Mouse (Mus musculus): ENCODE results near the gene Folr1. TPM values are rescaled to one million over a fixed set of nuclear protein-coding genes. Genes with fewer than 3 reads are reported as not detected.

Folr1 gene
- total RNA-seq, 4 experiments from 2014 or later: 0.46 to 9.8 (median 1.2) TPM

GRCm38 (mm10) chr7:101833352-101833751, 37.2 kb downstream of the Folr1 start:
- no peak for DNase-seq (ENCODE audit: low spot score in 2 of 2)

- no peak for DNase-seq (ENCODE audit: low spot score in 2 of 2)
Measured at GRCm38 (mm10) chr7:101832372-101832771, 38.2 kb downstream of the Folr1 start.

DNA sequence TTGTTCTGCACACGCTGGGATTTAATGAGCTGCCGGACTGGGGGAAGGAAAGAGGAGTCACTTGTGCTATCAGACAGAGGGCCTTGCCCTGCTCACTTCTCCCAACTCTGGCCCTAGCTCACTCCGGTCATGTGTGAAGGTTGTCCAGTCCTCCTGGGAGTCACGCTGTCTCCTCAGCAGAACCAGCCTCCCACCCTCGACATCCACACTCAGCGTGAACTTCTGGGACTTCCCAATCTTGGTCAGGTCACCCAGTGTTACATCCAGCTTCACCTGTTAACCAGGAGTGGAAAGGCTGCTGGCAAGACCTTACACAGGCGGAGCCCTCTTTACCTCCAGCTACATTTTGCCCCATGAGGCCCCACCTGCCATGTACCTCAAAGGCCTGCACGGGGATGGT, 39.2 kb downstream of the Folr1 start:
- no peak for DNase-seq (ENCODE audit: low spot score in 2 of 2)

DNA sequence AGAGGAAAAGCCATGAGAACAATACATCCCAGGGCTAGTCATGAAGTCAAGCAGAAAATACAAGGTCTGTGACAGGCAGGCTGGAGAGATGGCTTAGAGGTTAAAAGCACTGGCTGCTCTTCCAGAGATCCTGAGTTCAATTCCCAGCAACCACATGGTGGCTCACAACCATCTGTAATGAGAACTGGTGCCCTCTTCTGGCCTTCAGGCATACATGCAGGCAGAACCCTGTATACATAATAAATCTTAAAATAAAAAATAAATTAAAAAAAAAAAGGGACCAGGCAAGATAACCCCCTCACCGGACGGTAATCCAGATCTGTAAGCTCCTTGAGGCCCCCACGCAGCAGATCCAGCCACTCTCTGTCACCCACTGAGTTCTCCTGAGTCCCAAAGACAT, 40.2 kb downstream of the Folr1 start:
- DNase-seq (ENCODE audit: low spot score in 2 of 2): no peak

- DNase-seq (ENCODE audit: low spot score in 2 of 2): no peak
Measured at GRCm38 (mm10) chr7:101823758-101824630, 46.6 kb downstream of the Folr1 start.

DNA sequence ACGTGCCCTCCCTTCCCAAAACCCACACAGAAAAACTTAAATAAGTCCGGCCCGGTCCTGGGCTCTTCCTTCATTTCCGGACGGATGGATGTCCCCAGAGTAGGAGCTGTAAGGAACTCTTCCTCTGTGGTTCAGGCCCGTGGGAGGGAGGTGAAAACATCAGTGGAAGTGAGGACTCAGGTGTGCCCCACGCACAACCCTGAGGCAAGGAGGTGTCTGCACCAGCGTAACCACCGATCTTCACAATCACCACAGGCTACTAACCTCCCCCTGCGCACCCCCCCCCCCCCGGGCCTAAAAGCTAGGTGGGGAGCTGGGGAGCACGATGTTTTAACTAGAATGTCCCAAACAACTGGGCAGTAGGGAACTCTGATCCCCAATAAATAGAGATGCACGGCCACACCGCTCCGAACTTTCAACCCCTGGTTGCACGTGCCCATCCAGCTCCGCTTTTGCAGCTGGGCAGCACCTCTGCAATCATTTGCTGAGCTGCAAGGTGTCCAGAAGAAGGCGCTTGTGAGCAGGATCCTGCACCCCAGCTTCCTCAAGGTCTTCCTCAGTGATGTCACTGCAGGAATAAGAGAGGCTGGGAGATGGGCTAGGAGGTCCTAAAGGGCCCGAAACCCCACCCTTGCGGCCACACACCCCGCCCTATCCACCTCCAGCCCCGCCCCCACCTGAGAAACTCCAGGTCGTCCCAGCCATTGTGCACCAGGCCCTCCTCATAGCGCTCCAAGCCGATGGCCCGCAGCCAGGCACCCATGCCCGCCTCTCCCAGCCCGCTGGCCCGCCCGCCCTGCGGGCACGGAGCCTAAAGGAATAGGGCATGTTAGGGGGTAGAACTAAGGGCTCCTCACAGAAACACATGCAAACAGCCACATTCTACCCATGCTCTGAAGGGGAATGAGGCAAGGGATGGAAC, 47.5 kb downstream of the Folr1 start:
- DNase-seq (ENCODE audit: low spot score in 2 of 2): no peak

GRCm38 (mm10) chr7:101821571-101822501, 48.8 kb downstream of the Folr1 start:
- DNase-seq (ENCODE audit: low spot score in 2 of 2): no peak

- DNase-seq (ENCODE audit: low spot score in 2 of 2): no peak
Measured at GRCm38 (mm10) chr7:101820295-101821030, 50.1 kb downstream of the Folr1 start.

- no peak for DNase-seq (ENCODE audit: low spot score in 2 of 2)
Measured at GRCm38 (mm10) chr7:101817861-101818401, 52.7 kb downstream of the Folr1 start, which contains the start of gene Phox2a. Gene Phox2a (plus strand): TSS chr7:101818313.

Small RNA genes lying within 50 kb of the gene (microRNA-seq; reads per million reads assigned to microRNA genes)
- gene Gm22655: 0 reads per million in 2 experiments

Other genes starting within 250 kb of the Folr1 start
- 10 to 100 TPM; 50.4 to 57.6 (median 54.6) TPM for gene Clpb, start 207.2 kb downstream of the Folr1 start, total RNA-seq (2022)
- gene Phox2a, start 52.5 kb downstream of the Folr1 start, total RNA-seq (2022): under 1 TPM in 3 of 4 experiments, not detected in 1; 0.30 to 0.39 (median 0.30) TPM
- gene Inppl1, start 32.6 kb downstream of the Folr1 start, total RNA-seq (2022): 10 to 100 TPM; 35.7 to 46.9 (median 42.6) TPM
- gene Folr2, start 13.6 kb downstream of the Folr1 start, total RNA-seq (2022): under 1 TPM in 1 of 4 experiments, not detected in 3; 0.55 TPM
- 10 to 100 TPM; 30.0 to 45.4 (median 32.9) TPM for gene Anapc15, start 7.1 kb downstream of the Folr1 start, total RNA-seq (2022)
- 10 to 100 TPM; 83.0 to 96.2 (median 90.5) TPM for gene Lamtor1, start 35.1 kb upstream of the Folr1 start, total RNA-seq (2022)
- gene Tomt, start 35.6 kb upstream of the Folr1 start, total RNA-seq (2022): under 1 TPM in 2 of 4 experiments, not detected in 2; 0.13 to 0.32 TPM
- 1 to 10 TPM; 3.7 to 8.1 (median 5.8) TPM for gene Lrrc51, start 63.1 kb upstream of the Folr1 start, total RNA-seq (2022)
- 100 to 1,000 TPM in 2 of 4 experiments, 10 to 100 TPM in 2; 98.8 to 108 (median 101) TPM for gene Numa1, start 63.3 kb upstream of the Folr1 start, total RNA-seq (2022)
- gene Il18bp, start 147.9 kb upstream of the Folr1 start, total RNA-seq (2022): 1 to 10 TPM; 6.6 to 8.1 (median 7.8) TPM
- 10 to 100 TPM; 45.4 to 51.5 (median 47.8) TPM for gene Rnf121, start 194.7 kb upstream of the Folr1 start, total RNA-seq (2022)
- gene Xndc1, start 194.7 kb upstream of the Folr1 start, total RNA-seq (2022): 10 to 100 TPM; 20.4 to 28.8 (median 24.4) TPM
- 1 to 10 TPM in 3 of 4 experiments, under 1 TPM in 1; 0.63 to 2.4 (median 1.5) TPM for gene Xntrpc, start 194.9 kb upstream of the Folr1 start, total RNA-seq (2022)
- 1 to 10 TPM in 3 of 4 experiments, under 1 TPM in 1; 0.61 to 2.4 (median 1.3) TPM for gene Trpc2, start 212.3 kb upstream of the Folr1 start, total RNA-seq (2022)
- under 1 TPM in 3 of 4 experiments, not detected in 1; 0.25 to 0.46 (median 0.26) TPM for gene Art1, start 231.0 kb upstream of the Folr1 start, total RNA-seq (2022)
- under 1 TPM in 1 of 4 experiments, not detected in 3; 0.33 TPM for gene Art5, start 238.7 kb upstream of the Folr1 start, total RNA-seq (2022)
- under 1 TPM; 0.46 to 0.99 (median 0.84) TPM for gene Chrna10, start 246.0 kb upstream of the Folr1 start, total RNA-seq (2022)